Mouse (Mus musculus): Measurements from ENCODE around the gene Ptprs. TPM values are rescaled to one million over a fixed set of nuclear protein-coding genes. Genes with fewer than 3 reads are reported as not detected.

Ptprs gene
- polyA plus RNA-seq, 1 experiment: 1,311 TPM

GRCm38 (mm10) chr17:56473611-56473905 lies 2.7 kb downstream of the Ptprs start:
- peak; percentile 36 for DNase-seq (ENCODE audit: low read depth)
- TF ChIP-seq CTCF (IDR thresholded peaks at IDR 0.05; ENCODE audit: borderline replicate concordance, extremely low read depth, insufficient read depth, insufficient read length) (no peak), POLR2A (IDR thresholded peaks at IDR 0.05; ENCODE audit: borderline replicate concordance, extremely low read depth, insufficient read depth, insufficient read length, poor library complexity, severe bottlenecking) (no peak)

GRCm38 (mm10) chr17:56472733-56473610 lies 3.3 kb downstream of the Ptprs start:
- DNase-seq (ENCODE audit: low read depth): peak; percentile 89
- TF ChIP-seq CTCF (IDR thresholded peaks at IDR 0.05; ENCODE audit: borderline replicate concordance, extremely low read depth, insufficient read depth, insufficient read length): peak; percentile 62
- no peak for TF ChIP-seq POLR2A (IDR thresholded peaks at IDR 0.05; ENCODE audit: borderline replicate concordance, extremely low read depth, insufficient read depth, insufficient read length, poor library complexity, severe bottlenecking)

GRCm38 (mm10) chr17:56472121-56472520 lies 4.2 kb downstream of the Ptprs start:
- TF ChIP-seq CTCF (IDR thresholded peaks at IDR 0.05; ENCODE audit: borderline replicate concordance, extremely low read depth, insufficient read depth, insufficient read length): no peak
- no peak for TF ChIP-seq POLR2A (IDR thresholded peaks at IDR 0.05; ENCODE audit: borderline replicate concordance, extremely low read depth, insufficient read depth, insufficient read length, poor library complexity, severe bottlenecking)
- peak; percentile 42 for DNase-seq (ENCODE audit: low read depth)

- DNase-seq (ENCODE audit: low read depth): peak; percentile 42
- TF ChIP-seq POLR2A (IDR thresholded peaks at IDR 0.05; ENCODE audit: borderline replicate concordance, extremely low read depth, insufficient read depth, insufficient read length, poor library complexity, severe bottlenecking) (no peak), CTCF (IDR thresholded peaks at IDR 0.05; ENCODE audit: borderline replicate concordance, extremely low read depth, insufficient read depth, insufficient read length) (no peak)
Measured at GRCm38 (mm10) chr17:56471136-56471535, 5.1 kb downstream of the Ptprs start.

GRCm38 (mm10) chr17:56470571-56470970 lies 5.7 kb downstream of the Ptprs start:
- TF ChIP-seq CTCF (IDR thresholded peaks at IDR 0.05; ENCODE audit: borderline replicate concordance, extremely low read depth, insufficient read depth, insufficient read length) (no peak), POLR2A (IDR thresholded peaks at IDR 0.05; ENCODE audit: borderline replicate concordance, extremely low read depth, insufficient read depth, insufficient read length, poor library complexity, severe bottlenecking) (no peak)
- peak; percentile 30 for DNase-seq (ENCODE audit: low read depth)

- no peak for TF ChIP-seq CTCF (IDR thresholded peaks at IDR 0.05; ENCODE audit: borderline replicate concordance, extremely low read depth, insufficient read depth, insufficient read length)
- no peak for TF ChIP-seq POLR2A (IDR thresholded peaks at IDR 0.05; ENCODE audit: borderline replicate concordance, extremely low read depth, insufficient read depth, insufficient read length, poor library complexity, severe bottlenecking)
- peak; percentile 66 for DNase-seq (ENCODE audit: low read depth)
Measured at GRCm38 (mm10) chr17:56470001-56470436, 6.3 kb downstream of the Ptprs start.

- DNase-seq (ENCODE audit: low read depth): peak; percentile 91
- TF ChIP-seq POLR2A (IDR thresholded peaks at IDR 0.05; ENCODE audit: borderline replicate concordance, extremely low read depth, insufficient read depth, insufficient read length, poor library complexity, severe bottlenecking) (no peak), CTCF (IDR thresholded peaks at IDR 0.05; ENCODE audit: borderline replicate concordance, extremely low read depth, insufficient read depth, insufficient read length) (no peak)
Measured at GRCm38 (mm10) chr17:56469275-56469674, 7.0 kb downstream of the Ptprs start.

- peak; percentile 35 for DNase-seq (ENCODE audit: low read depth)
- no peak for TF ChIP-seq CTCF (IDR thresholded peaks at IDR 0.05; ENCODE audit: borderline replicate concordance, extremely low read depth, insufficient read depth, insufficient read length)
- no peak for TF ChIP-seq POLR2A (IDR thresholded peaks at IDR 0.05; ENCODE audit: borderline replicate concordance, extremely low read depth, insufficient read depth, insufficient read length, poor library complexity, severe bottlenecking)
Measured at GRCm38 (mm10) chr17:56468870-56469269, 7.4 kb downstream of the Ptprs start.

- TF ChIP-seq POLR2A (IDR thresholded peaks at IDR 0.05; ENCODE audit: borderline replicate concordance, extremely low read depth, insufficient read depth, insufficient read length, poor library complexity, severe bottlenecking) (no peak), CTCF (IDR thresholded peaks at IDR 0.05; ENCODE audit: borderline replicate concordance, extremely low read depth, insufficient read depth, insufficient read length) (peak; percentile 29; the same call in 1 of the 2 replicates)
- peak; percentile 34 for DNase-seq (ENCODE audit: low read depth)
Measured at GRCm38 (mm10) chr17:56468380-56468779, 7.9 kb downstream of the Ptprs start.

- DNase-seq (ENCODE audit: low read depth): peak; percentile 98
- TF ChIP-seq POLR2A (IDR thresholded peaks at IDR 0.05; ENCODE audit: borderline replicate concordance, extremely low read depth, insufficient read depth, insufficient read length, poor library complexity, severe bottlenecking): no peak
- TF ChIP-seq CTCF (IDR thresholded peaks at IDR 0.05; ENCODE audit: borderline replicate concordance, extremely low read depth, insufficient read depth, insufficient read length): no peak
Measured at GRCm38 (mm10) chr17:56467456-56467884, 8.8 kb downstream of the Ptprs start.

GRCm38 (mm10) chr17:56466747-56467146 lies 9.5 kb downstream of the Ptprs start:
- peak; percentile 78 for DNase-seq (ENCODE audit: low read depth)
- TF ChIP-seq POLR2A (IDR thresholded peaks at IDR 0.05; ENCODE audit: borderline replicate concordance, extremely low read depth, insufficient read depth, insufficient read length, poor library complexity, severe bottlenecking) (no peak), CTCF (IDR thresholded peaks at IDR 0.05; ENCODE audit: borderline replicate concordance, extremely low read depth, insufficient read depth, insufficient read length) (no peak)

- no peak for TF ChIP-seq POLR2A (IDR thresholded peaks at IDR 0.05; ENCODE audit: borderline replicate concordance, extremely low read depth, insufficient read depth, insufficient read length, poor library complexity, severe bottlenecking)
- TF ChIP-seq CTCF (IDR thresholded peaks at IDR 0.05; ENCODE audit: borderline replicate concordance, extremely low read depth, insufficient read depth, insufficient read length): no peak
- DNase-seq (ENCODE audit: low read depth): peak; percentile 52
Measured at GRCm38 (mm10) chr17:56464817-56465216, 11.5 kb downstream of the Ptprs start.
